Mouse (Mus musculus) myocyte (in vitro differentiated cells): Measurements from ENCODE around the gene Dyrk1b. TPM values are rescaled to one million over a fixed set of nuclear protein-coding genes. Genes with fewer than 3 reads are reported as not detected.
"Not testable (repeated sequence)": the region's sequence is repeated elsewhere in the genome, so short reads cannot be mapped to it uniquely, and the experiment has no call there.

ENCODE experiments used
- H3K27me3 ChIP-seq: one replicate; pipeline ENCODE4 v1.6.1; 2011; ENCODE audit not compliant: control insufficient read depth, insufficient read depth, insufficient read length
- H3K36me3 ChIP-seq: one replicate; pipeline ENCODE4 v1.6.1; 2011; ENCODE audit not compliant: control insufficient read depth, insufficient read depth
- H3K4me2 ChIP-seq: one replicate; pipeline ENCODE4 v1.6.1; 2011; ENCODE audit warnings: low read depth, control low read depth
- H3K4me3 ChIP-seq: one replicate; pipeline ENCODE4 v1.5.1; 2011; ENCODE audit warnings: mild to moderate bottlenecking, control low read depth, moderate library complexity
- H3K79me2 ChIP-seq: one replicate; pipeline ENCODE4 v1.6.1; 2011; ENCODE audit not compliant: control insufficient read depth, insufficient read depth
- H3ac ChIP-seq: one replicate; pipeline ENCODE4 v1.6.1; 2011; ENCODE audit not compliant: control insufficient read depth, insufficient read length
- CEBPB ChIP-seq: IDR thresholded peaks from 2 replicates; pipeline ENCODE4 v1.6.1; 2011; ENCODE audit warnings: mild to moderate bottlenecking, moderate library complexity; ENCODE audit not compliant: poor library complexity, insufficient read depth, severe bottlenecking
- E2F4 ChIP-seq: IDR thresholded peaks from one replicate; pipeline ENCODE4 v1.6.1; 2011; ENCODE audit warnings: mild to moderate bottlenecking, control low read depth, moderate library complexity; ENCODE audit not compliant: insufficient read depth
- MAX ChIP-seq: IDR thresholded peaks from one replicate; pipeline ENCODE4 v1.6.1; 2011; ENCODE audit warnings: low read depth, mild to moderate bottlenecking, control low read depth
- MYOD1 ChIP-seq, 3 experiments: IDR thresholded peaks; one replicate each; pipeline ENCODE4 v1.6.1; 2011; ENCODE audit warnings: control low read depth in 2 of 3, low read depth in 2 of 3, mild to moderate bottlenecking in 2 of 3, moderate library complexity in 1 of 3; ENCODE audit not compliant: insufficient read length in 2 of 3, control insufficient read depth in 1 of 3
- MYOG ChIP-seq, 3 experiments: IDR thresholded peaks; one replicate each; pipeline ENCODE4 v1.6.1; 2011; ENCODE audit warnings: control low read depth in 2 of 3, low read depth in 2 of 3, mild to moderate bottlenecking in 2 of 3; ENCODE audit not compliant: insufficient read length in 2 of 3, control insufficient read depth in 1 of 3, insufficient read depth in 1 of 3
- POLR2A ChIP-seq: IDR thresholded peaks from one replicate; pipeline ENCODE4 v1.6.1; 2011; ENCODE audit warnings: low read depth, mild to moderate bottlenecking, control low read depth, moderate library complexity; ENCODE audit not compliant: insufficient read length
- POLR2AphosphoS2 ChIP-seq: IDR thresholded peaks from one replicate; pipeline ENCODE4 v1.6.1; 2011; ENCODE audit warnings: low read depth, control low read depth; ENCODE audit not compliant: insufficient read length
- REST ChIP-seq: IDR thresholded peaks from one replicate; pipeline ENCODE4 v1.6.1; 2011; ENCODE audit warnings: mild to moderate bottlenecking, control low read depth, moderate library complexity; ENCODE audit not compliant: insufficient read depth, insufficient read length
- SRF ChIP-seq: IDR thresholded peaks from one replicate; pipeline ENCODE4 v1.6.1; 2011; ENCODE audit warnings: low read depth; ENCODE audit not compliant: control insufficient read depth, insufficient read length
- TCF12 ChIP-seq: IDR thresholded peaks from one replicate; pipeline ENCODE4 v1.6.1; 2011; ENCODE audit warnings: mild to moderate bottlenecking, control low read depth; ENCODE audit not compliant: poor library complexity, insufficient read depth, severe bottlenecking
- TCF3 ChIP-seq: IDR thresholded peaks from one replicate; pipeline ENCODE4 v1.6.1; 2011; ENCODE audit warnings: low read depth, control low read depth; ENCODE audit not compliant: insufficient read length
- USF1 ChIP-seq: IDR thresholded peaks from one replicate; pipeline ENCODE4 v1.6.1; 2011; ENCODE audit warnings: low read depth, mild to moderate bottlenecking, control low read depth, moderate library complexity
- polyA plus RNA-seq: library from polyadenylated mRNA; unstranded; fragments of >200 nt; fragmentation: generic; extraction: Trizol; gene quantifications from one replicate; pipeline ENCODE4 v1.2.1, GENCODE M21; 2012; ENCODE audit warnings: missing spikeins

The Dyrk1b gene
- 25.1 TPM for polyA plus RNA-seq

DNA sequence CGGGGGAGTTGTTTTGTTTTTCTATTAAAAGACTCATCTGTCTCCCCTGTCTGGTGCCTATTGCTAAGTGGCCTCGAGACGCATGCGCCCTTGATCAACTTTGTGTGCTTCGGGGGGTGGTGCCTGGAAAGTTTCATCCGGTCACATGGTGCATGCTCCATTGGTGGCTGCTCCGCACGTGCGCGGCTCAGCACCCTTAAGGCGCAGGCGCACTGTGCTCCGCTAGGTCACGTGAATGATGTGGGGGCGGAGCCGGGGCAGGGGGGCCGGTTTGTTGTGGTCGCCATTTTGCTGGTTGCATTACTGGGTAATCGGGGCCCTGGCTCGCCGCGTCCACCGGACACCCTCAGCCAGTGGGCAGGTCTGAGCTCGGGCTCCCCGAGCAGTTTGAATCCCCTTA is at the start of gene Dyrk1b:
TSS of gene Dyrk1b (plus strand) at position 242 of the 400 bp plus-strand sequence.
- TF ChIP-seq POLR2AphosphoS2 (peak; percentile 89), MYOG (IDR thresholded peaks at IDR 0.05; ENCODE audit: control insufficient read depth in 1 of 3, insufficient read depth in 1 of 3, insufficient read length in 2 of 3, low read depth in 2 of 3) (no peak), TCF3 (no peak), POLR2A (peak; percentile 48), USF1 (peak; percentile 98), MYOD1 (IDR thresholded peaks at IDR 0.05; ENCODE audit: control insufficient read depth in 1 of 3, insufficient read length in 2 of 3, low read depth in 2 of 3) (peak in 1 of 3 experiments; percentile 22), MAX (peak; percentile 28), REST (no peak), CEBPB (no peak), E2F4 (no peak), SRF (no peak), TCF12 (no peak)
- H3K36me3 ChIP-seq = peaks cover 30% of the 10 kb centered on the region
- peak within 1 kb of the TSS; percentile 88 for H3K4me2 ChIP-seq
- H3K27me3 ChIP-seq = no peaks in the 10 kb centered on the region
- H3K79me2 ChIP-seq = peaks cover 7% of the 10 kb centered on the region
- H3K4me3 ChIP-seq = peak within 1 kb of the TSS; percentile 46
- H3ac ChIP-seq = peak within 1 kb of the TSS; percentile 79

DNA sequence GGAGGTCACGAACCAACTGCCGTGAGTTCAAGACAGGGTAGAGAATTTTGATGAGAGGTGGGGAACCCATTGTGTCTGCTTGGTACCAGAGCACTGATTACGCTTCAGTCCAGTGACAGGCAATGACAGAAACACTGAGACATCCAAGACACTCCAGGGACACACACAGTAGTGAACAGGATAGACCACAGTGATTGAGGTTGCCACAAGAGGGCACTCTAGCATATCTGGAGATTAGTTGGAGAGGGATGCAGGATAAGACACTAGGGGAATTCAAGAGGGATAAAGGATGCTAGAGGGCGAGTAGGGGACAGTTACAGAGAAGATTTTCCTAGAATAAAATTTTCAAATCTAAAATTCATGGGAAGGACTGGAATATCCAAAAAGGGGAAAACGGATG is 41.7 kb upstream of the Dyrk1b start:
- no peak for TF ChIP-seq SRF
- no peak for TF ChIP-seq USF1
- no peak overlapping the region for H3ac ChIP-seq
- H3K4me3 ChIP-seq = no peak overlapping the region

DNA sequence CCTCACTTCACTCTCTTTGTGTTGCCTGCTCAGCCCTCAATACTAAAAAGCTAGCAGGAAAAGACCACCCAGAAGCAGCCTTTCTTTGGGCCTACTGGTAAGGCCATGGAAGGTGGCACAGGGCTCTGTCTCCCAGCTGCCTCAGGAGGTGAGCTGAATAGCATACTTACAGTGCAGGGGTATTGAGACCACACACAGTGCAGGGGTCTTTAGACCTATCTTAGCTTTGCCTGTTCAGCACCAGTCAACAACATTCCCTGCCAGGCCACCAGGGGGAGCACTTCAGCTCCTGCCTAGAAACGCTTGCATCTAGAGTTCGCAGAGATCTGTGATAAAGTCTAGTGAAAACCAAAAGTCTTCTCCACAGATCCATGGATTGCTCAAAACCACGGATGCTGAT is 31.0 kb upstream of the Dyrk1b start:
- no peak overlapping the region for H3K4me3 ChIP-seq
- H3K36me3 ChIP-seq = no peaks in the 10 kb centered on the region
- no peak overlapping the region for H3ac ChIP-seq
- no peak overlapping the region for H3K4me2 ChIP-seq
- TF ChIP-seq MYOD1 (IDR thresholded peaks at IDR 0.05; ENCODE audit: control insufficient read depth in 1 of 3, insufficient read length in 2 of 3, low read depth in 2 of 3) = no peak
- TF ChIP-seq REST = no peak
- TF ChIP-seq USF1 = no peak
- TF ChIP-seq MYOG (IDR thresholded peaks at IDR 0.05; ENCODE audit: control insufficient read depth in 1 of 3, insufficient read depth in 1 of 3, insufficient read length in 2 of 3, low read depth in 2 of 3) = no peak
- H3K79me2 ChIP-seq = no peaks in the 10 kb centered on the region
- H3K27me3 ChIP-seq = peaks cover 28% of the 10 kb centered on the region

More for the DNA sequence above, 41.7 kb upstream of the Dyrk1b start:
- peaks cover 28% of the 10 kb centered on the region for H3K27me3 ChIP-seq
- no peaks in the 10 kb centered on the region for H3K79me2 ChIP-seq
- no peaks in the 10 kb centered on the region for H3K36me3 ChIP-seq
- H3K4me2 ChIP-seq = no peak overlapping the region

DNA sequence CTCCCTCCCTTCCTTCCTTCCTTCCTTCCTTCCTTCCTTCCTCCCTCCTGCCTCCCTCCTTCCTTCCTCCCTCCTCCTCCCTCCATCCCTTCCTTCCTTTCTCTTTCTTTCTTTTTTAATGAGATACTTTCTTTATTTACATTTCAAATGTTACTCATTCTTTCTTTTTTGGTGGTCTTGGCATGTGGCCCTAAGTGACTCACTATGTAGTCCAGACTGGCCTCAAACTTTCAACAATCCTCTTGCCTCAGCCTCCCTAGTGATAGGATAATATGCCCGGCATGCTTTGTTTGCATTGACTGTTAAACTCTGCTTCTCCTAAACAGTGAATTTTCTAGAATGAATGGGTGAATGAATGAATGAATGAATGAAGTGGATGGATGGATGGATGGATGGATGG is 29.4 kb upstream of the Dyrk1b start:
- Histone ChIP-seq H3K36me3 (no peaks in the 10 kb centered on the region), H3ac (no peak overlapping the region), H3K4me2 (no peak overlapping the region), H3K27me3 (peaks cover 19% of the 10 kb centered on the region), H3K79me2 (no peaks in the 10 kb centered on the region), H3K4me3 (no peak overlapping the region)
- TF ChIP-seq REST (no peak), MYOG (IDR thresholded peaks at IDR 0.05; ENCODE audit: control insufficient read depth in 1 of 3, insufficient read depth in 1 of 3, insufficient read length in 2 of 3, low read depth in 2 of 3) (no peak), MYOD1 (IDR thresholded peaks at IDR 0.05; ENCODE audit: control insufficient read depth in 1 of 3, insufficient read length in 2 of 3, low read depth in 2 of 3) (no peak), POLR2AphosphoS2 (no peak), SRF (no peak), TCF12 (no peak), MAX (no peak), CEBPB (no peak), USF1 (no peak), TCF3 (no peak), POLR2A (no peak), E2F4 (no peak)

DNA sequence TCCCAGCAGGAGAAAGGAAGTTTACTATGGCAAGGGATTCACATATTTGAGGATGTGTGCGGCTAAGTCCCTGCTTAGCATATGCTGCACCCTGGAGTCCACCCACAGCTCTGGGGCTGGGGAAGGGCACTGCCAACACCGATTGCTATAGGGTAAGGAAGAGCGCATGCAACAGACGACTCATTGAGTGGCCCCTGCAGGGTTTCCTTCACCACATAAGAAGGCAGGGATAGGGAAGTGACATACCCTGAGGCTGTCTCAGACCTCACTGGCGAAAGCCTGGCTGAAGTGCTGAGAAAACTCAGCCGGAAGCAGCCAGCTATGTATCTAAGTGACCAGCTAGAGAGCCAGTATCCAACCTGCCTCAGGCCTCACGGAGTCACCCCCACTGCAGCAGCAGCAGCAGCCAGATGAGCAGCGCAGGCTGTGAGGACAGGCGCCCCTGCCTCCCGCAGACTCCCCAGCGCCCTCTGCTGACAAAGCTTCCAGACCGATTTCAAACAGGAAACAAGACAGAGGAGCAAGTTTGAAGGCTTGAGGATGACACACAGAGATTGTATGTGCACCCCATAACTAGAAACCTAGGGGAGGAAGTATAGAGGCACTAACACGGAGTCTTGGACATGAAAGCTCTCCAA is 27.6 kb upstream of the Dyrk1b start:
- Histone ChIP-seq H3K27me3 (peaks cover 8% of the 10 kb centered on the region), H3ac (no peak overlapping the region), H3K79me2 (no peaks in the 10 kb centered on the region), H3K4me3 (no peak overlapping the region), H3K4me2 (no peak overlapping the region), H3K36me3 (no peaks in the 10 kb centered on the region)
- TF ChIP-seq MYOG (IDR thresholded peaks at IDR 0.05; ENCODE audit: control insufficient read depth in 1 of 3, insufficient read depth in 1 of 3, insufficient read length in 2 of 3, low read depth in 2 of 3) (no peak), USF1 (no peak), MAX (no peak), E2F4 (no peak), POLR2A (no peak), CEBPB (no peak), TCF12 (no peak), SRF (no peak), POLR2AphosphoS2 (no peak), TCF3 (no peak), REST (no peak)

DNA sequence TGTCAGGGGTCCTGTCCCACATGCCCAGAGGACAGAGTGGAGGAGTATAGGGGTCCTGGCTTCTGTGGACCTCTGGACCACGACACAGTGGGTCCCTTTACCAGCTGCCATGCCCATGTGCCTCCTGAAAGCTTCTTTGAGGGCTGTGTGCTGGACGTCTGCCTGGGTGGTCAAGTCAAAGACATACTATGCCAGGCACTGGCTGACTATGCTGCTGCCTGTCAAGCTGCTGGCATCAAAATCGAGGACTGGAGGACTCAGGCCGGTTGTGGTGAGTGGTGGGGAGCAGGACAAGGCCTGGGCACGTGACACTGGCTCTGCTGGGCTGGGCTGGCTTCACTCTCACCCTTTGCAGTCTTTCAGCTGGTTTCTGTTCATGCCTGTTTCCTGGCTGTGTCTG is 25.7 kb upstream of the Dyrk1b start:
- not testable (repeated sequence) for H3K36me3 ChIP-seq, H3K79me2 ChIP-seq, H3K27me3 ChIP-seq, H3K4me2 ChIP-seq, H3ac ChIP-seq, H3K4me3 ChIP-seq
